Comparison of ENCODE assay signal across 8 mouse cellular contexts in genomic region chr7:122018978-122019377, GRCm38 (mm10). TPM values are rescaled to one million over a fixed set of nuclear protein-coding genes. Genes with fewer than 3 reads are reported as not detected.
A peak's percentile ranks its signal among the peaks of the same experiment; 100 is the strongest.
DNase-seq lines count a peak whose midpoint lies in the region; ATAC-seq and TF ChIP-seq lines count a peak whose summit lies in the region.

No protein-coding gene starts in this region.

- no peak for ATAC-seq in intestine, postnatal 0 days
- no peak for ATAC-seq in midbrain, embryonic 12.5 days (ENCODE audit: low FRiP score, low read depth)

- no peaks in the 10 kb centered on the region for H3K9me3 ChIP-seq in embryonic facial prominence, embryonic 10.5 days
- no peaks in the 10 kb centered on the region for H3K9me3 ChIP-seq in intestine, postnatal 0 days (ENCODE audit: control insufficient read depth)
- no peaks in the 10 kb centered on the region for H3K9me3 ChIP-seq in midbrain, embryonic 12.5 days

- H3K9ac ChIP-seq in intestine, postnatal 0 days (ENCODE audit: low read depth, low read length): no peak overlapping the region
- no peak overlapping the region; the same call in 1 of the 2 replicates for H3K9ac ChIP-seq in midbrain, embryonic 12.5 days (replicated peaks)

- 88% methylated on average over 7 of the region's 7 CpGs for WGBS in embryonic facial prominence, embryonic 10.5 days
- 78% methylated on average over 7 of the region's 7 CpGs for WGBS in intestine, postnatal 0 days
- 89% methylated on average over 7 of the region's 7 CpGs for WGBS in midbrain, embryonic 12.5 days

- DNase-seq in heart, adult 11 months: peak; percentile 81
- no peak for DNase-seq in heart, adult 9 months (ENCODE audit: low spot score in 2 of 2)
- DNase-seq in embryonic facial prominence, embryonic 10.5 days (ENCODE audit: low spot score): no peak
- DNase-seq in MN1 (ENCODE audit: low spot score): no peak
- no peak for DNase-seq in urinary bladder, postnatal 36 days (ENCODE audit: low spot score in 2 of 2)
- DNase-seq in adrenal gland, postnatal 10 days: no peak

- H3K27ac ChIP-seq in embryonic facial prominence, embryonic 10.5 days (replicated peaks): 0 out of 2 replicates have a peak overlapping the region, but pooled peaks have one; percentile 14
- H3K27ac ChIP-seq in intestine, postnatal 0 days (ENCODE audit: low read depth, low read length): no peak overlapping the region
- no peak overlapping the region for H3K27ac ChIP-seq in midbrain, embryonic 12.5 days (replicated peaks)

- H3K4me3 ChIP-seq in embryonic facial prominence, embryonic 10.5 days: peak overlapping the region; percentile 87
- no peak overlapping the region for H3K4me3 ChIP-seq in intestine, postnatal 0 days (ENCODE audit: low read depth, low read length)
- H3K4me3 ChIP-seq in midbrain, embryonic 12.5 days: peak overlapping the region; percentile 79

- peaks cover 41% of the 10 kb centered on the region for H3K36me3 ChIP-seq in embryonic facial prominence, embryonic 10.5 days (replicated peaks)
- no peaks in the 10 kb centered on the region for H3K36me3 ChIP-seq in intestine, postnatal 0 days (ENCODE audit: control insufficient read depth, insufficient read depth)
- H3K36me3 ChIP-seq in midbrain, embryonic 12.5 days: no peaks in the 10 kb centered on the region

- no peaks in the 10 kb centered on the region for H3K27me3 ChIP-seq in embryonic facial prominence, embryonic 10.5 days (replicated peaks; ENCODE audit: low read depth, poor library complexity, severe bottlenecking)
- no peaks in the 10 kb centered on the region for H3K27me3 ChIP-seq in intestine, postnatal 0 days (replicated peaks; ENCODE audit: control insufficient read depth, insufficient read depth, low read length)
- H3K27me3 ChIP-seq in midbrain, embryonic 12.5 days: no peaks in the 10 kb centered on the region

- peaks cover 52% of the 10 kb centered on the region for H3K4me1 ChIP-seq in embryonic facial prominence, embryonic 10.5 days
- no peaks in the 10 kb centered on the region for H3K4me1 ChIP-seq in intestine, postnatal 0 days (replicated peaks; ENCODE audit: control insufficient read depth, insufficient read depth, low read length)
- H3K4me1 ChIP-seq in midbrain, embryonic 12.5 days: peaks cover 45% of the 10 kb centered on the region

- no peak for TF ChIP-seq CTCF in intestine, postnatal 0 days (IDR thresholded peaks at IDR 0.05; ENCODE audit: low read depth)

- peak overlapping the region; percentile 86; the same call in 1 of the 2 replicates for H3K4me2 ChIP-seq in intestine, postnatal 0 days (replicated peaks; ENCODE audit: low read depth)
- peak overlapping the region; percentile 78 for H3K4me2 ChIP-seq in midbrain, embryonic 12.5 days (replicated peaks)

RNA-seq across cellular contexts. Expression of gene Gga2, which starts 2.0 kb away (rescaled TPM):
- 111 and 124 TPM in 2 replicates for polyA plus RNA-seq in embryonic facial prominence, embryonic 10.5 days (2016; fragmentation: Nextera tagmentation; extraction: Ambion mirVana)
- 59.9 and 71.1 TPM in 2 replicates for polyA plus RNA-seq in intestine, postnatal 0 days (2015; fragmentation: Nextera tagmentation; extraction: Ambion mirVana)
- 74.8 and 76.5 TPM in 2 replicates for polyA plus RNA-seq in midbrain, embryonic 12.5 days (2016; fragmentation: Nextera tagmentation; extraction: Ambion mirVana)
- 10 to 100 TPM; 21.4 to 28.1 TPM for total RNA-seq in adrenal gland, postnatal 10 days (2021)

RNA-seq across cellular contexts. Expression of gene Cog7, which starts 37.5 kb away (rescaled TPM):
- polyA plus RNA-seq in embryonic facial prominence, embryonic 10.5 days (2016; fragmentation: Nextera tagmentation; extraction: Ambion mirVana): 22.0 and 23.0 TPM in 2 replicates
- 6.3 and 7.6 TPM in 2 replicates for polyA plus RNA-seq in intestine, postnatal 0 days (2015; fragmentation: Nextera tagmentation; extraction: Ambion mirVana)
- polyA plus RNA-seq in midbrain, embryonic 12.5 days (2016; fragmentation: Nextera tagmentation; extraction: Ambion mirVana): 20.7 and 21.9 TPM in 2 replicates
- total RNA-seq in adrenal gland, postnatal 10 days (2021): 10 to 100 TPM; 24.3 to 25.3 TPM

RNA-seq across cellular contexts. Expression of gene Ubfd1, which starts 48.0 kb away (rescaled TPM):
- 74.8 and 75.0 TPM in 2 replicates for polyA plus RNA-seq in embryonic facial prominence, embryonic 10.5 days (2016; fragmentation: Nextera tagmentation; extraction: Ambion mirVana)
- polyA plus RNA-seq in intestine, postnatal 0 days (2015; fragmentation: Nextera tagmentation; extraction: Ambion mirVana): 26.3 and 29.3 TPM in 2 replicates
- 88.6 and 95.0 TPM in 2 replicates for polyA plus RNA-seq in midbrain, embryonic 12.5 days (2016; fragmentation: Nextera tagmentation; extraction: Ambion mirVana)
- total RNA-seq in adrenal gland, postnatal 10 days (2021): 10 to 100 TPM; 41.5 to 43.0 TPM

RNA-seq across cellular contexts. Expression of gene Ears2, which starts 48.1 kb away (rescaled TPM):
- polyA plus RNA-seq in embryonic facial prominence, embryonic 10.5 days (2016; fragmentation: Nextera tagmentation; extraction: Ambion mirVana): 16.4 and 18.4 TPM in 2 replicates
- 7.1 and 8.0 TPM in 2 replicates for polyA plus RNA-seq in intestine, postnatal 0 days (2015; fragmentation: Nextera tagmentation; extraction: Ambion mirVana)
- polyA plus RNA-seq in midbrain, embryonic 12.5 days (2016; fragmentation: Nextera tagmentation; extraction: Ambion mirVana): 15.2 and 15.7 TPM in 2 replicates
- total RNA-seq in adrenal gland, postnatal 10 days (2021): 10 to 100 TPM; 19.3 to 21.7 TPM
